Mouse (Mus musculus) heart, embryonic 14.5 days (tissue): Measurements from ENCODE around the gene Cplx2. TPM values are rescaled to one million over a fixed set of nuclear protein-coding genes. Genes with fewer than 3 reads are reported as not detected.

Experiments used
- ATAC-seq: fragments of 200-750 bp; cut with Nextera tagmentation; 2 replicates; pipeline ENCODE4 v1.8.0; 2017; ENCODE audit warnings: low read depth, moderate TSS enrichment; ENCODE audit not compliant: insufficient number of reproducible peaks, insufficient read depth, low FRiP score
- H3K27ac ChIP-seq, 2 experiments: fragments of 200-500 bp in 1 of 2; fragments of 300-500 bp in 1 of 2; sonication (generic) in 1 of 2; replicated peaks in 1 of 2; 2 replicates each; pipeline ENCODE4 v1.5.1; 2012 to 2014; ENCODE audit warnings: low read depth in 2 of 2, low read length in 2 of 2, control low read depth in 1 of 2, mild to moderate bottlenecking in 1 of 2, mixed read lengths in 1 of 2; ENCODE audit not compliant: control insufficient read depth in 1 of 2, insufficient read depth in 1 of 2
- H3K27me3 ChIP-seq: fragments of 300-500 bp; sonication (generic); 2 replicates; pipeline ENCODE4 v1.6.1; 2014; ENCODE audit warnings: mild to moderate bottlenecking, low read length, control low read depth; ENCODE audit not compliant: control insufficient read depth, insufficient read depth
- H3K36me3 ChIP-seq: fragments of 300-500 bp; sonication (generic); 2 replicates; pipeline ENCODE4 v1.6.1; 2014; ENCODE audit warnings: mild to moderate bottlenecking, control low read depth, low read length, mixed read lengths; ENCODE audit not compliant: control insufficient read depth, insufficient read depth
- H3K4me1 ChIP-seq, 2 experiments: fragments of 200-500 bp in 1 of 2; fragments of 300-500 bp in 1 of 2; sonication (generic) in 1 of 2; 2 replicates each; pipeline ENCODE4 v1.6.1; 2012 to 2014; ENCODE audit warnings: low read length in 2 of 2, control low read depth in 1 of 2, mixed read lengths in 1 of 2; ENCODE audit not compliant: control insufficient read depth in 2 of 2, insufficient read depth in 2 of 2
- H3K4me2 ChIP-seq: fragments of 300-500 bp; sonication (generic); 2 replicates; pipeline ENCODE4 v1.6.1; 2014; ENCODE audit warnings: mild to moderate bottlenecking, low read length
- H3K4me3 ChIP-seq, 2 experiments: fragments of 200-500 bp in 1 of 2; fragments of 300-500 bp in 1 of 2; sonication (generic) in 1 of 2; 2 replicates each; pipeline ENCODE4 v1.5.1; 2012 to 2014; ENCODE audit warnings: low read length in 2 of 2, mild to moderate bottlenecking in 2 of 2, control low read depth in 1 of 2, low read depth in 1 of 2, moderate library complexity in 1 of 2; ENCODE audit not compliant: control insufficient read depth in 1 of 2, insufficient read depth in 1 of 2
- H3K9ac ChIP-seq: fragments of 300-500 bp; sonication (generic); 2 replicates; pipeline ENCODE4 v1.6.1; 2014; ENCODE audit warnings: mild to moderate bottlenecking, low read length
- H3K9me3 ChIP-seq: fragments of 300-500 bp; sonication (generic); 2 replicates; pipeline ENCODE4 v1.6.1; 2016; ENCODE audit warnings: low read length, control low read depth; ENCODE audit not compliant: control insufficient read depth
- WGBS: fragments of 180-500 bp; shearing (Covaris S2); extraction: QIAGEN DNeasy Blood & Tissue Kit; methylation state at CpG from one replicate; pipeline ENCODE4 v1.1.7; 2014; 5-methylcytosine and 5-hydroxymethylcytosine counted together
- polyA plus RNA-seq: library from polyadenylated mRNA; unstranded; fragments of >200 nt; fragmentation: Nextera tagmentation; extraction: Ambion mirVana; gene quantifications from 2 replicates; pipeline ENCODE4 v1.2.1, GENCODE M21; 2014

Gene Cplx2
- 3.3 and 3.4 TPM in 2 replicates for polyA plus RNA-seq

- no peak for ATAC-seq
- Histone ChIP-seq H3K4me3 (peak within 1 kb of the TSS in 1 of 2 experiments; percentile 29; a peak in 2 of 4 replicates), H3K9me3 (no peaks in the 10 kb centered on the region), H3K9ac (no peak within 1 kb of the TSS), H3K36me3 (no peaks in the 10 kb centered on the region), H3K27me3 (peaks cover 52% of the 10 kb centered on the region), H3K27ac (no peak within 1 kb of the TSS), H3K4me2 (peak within 1 kb of the TSS; percentile 59), H3K4me1 (peaks cover 0 to 12% of the 10 kb centered on the region in 2 experiments; a peak in 2 of 4 replicates)
- WGBS: 3% methylated on average over 7 of the region's 7 CpGs
These were observed at the start of gene Cplx2 for GRCm38 (mm10) chr13:54371049-54371386. Gene Cplx2 (plus strand): TSS chr13:54371349.

- H3K27ac ChIP-seq: no peak overlapping the region
- H3K4me2 ChIP-seq: no peak overlapping the region
- H3K36me3 ChIP-seq: no peaks in the 10 kb centered on the region
- H3K27me3 ChIP-seq: no peaks in the 10 kb centered on the region
- WGBS: 31% methylated on average over 19 of the region's 19 CpGs
- H3K9ac ChIP-seq: no peak overlapping the region
- no peaks in the 10 kb centered on the region for H3K9me3 ChIP-seq
- peaks cover 0 to 6% of the 10 kb centered on the region in 2 experiments; a peak in 2 of 4 replicates for H3K4me1 ChIP-seq
- H3K4me3 ChIP-seq: no peak overlapping the region
- no peak for ATAC-seq
These were observed 48.5 kb upstream of the Cplx2 start for GRCm38 (mm10) chr13:54322396-54323306.

GRCm38 (mm10) chr13:54323307-54324165, 47.6 kb upstream of the Cplx2 start:
- no peak overlapping the region for H3K4me3 ChIP-seq

GRCm38 (mm10) chr13:54324178-54324577, 47.0 kb upstream of the Cplx2 start:
- no peaks in the 10 kb centered on the region for H3K9me3 ChIP-seq
- H3K4me2 ChIP-seq: no peak overlapping the region
- WGBS: 81% methylated on average over 2 of the region's 2 CpGs
- no peak for ATAC-seq
- no peak overlapping the region for H3K4me3 ChIP-seq
- H3K4me1 ChIP-seq: peaks cover 0 to 2% of the 10 kb centered on the region in 2 experiments; a peak in 2 of 4 replicates
- no peaks in the 10 kb centered on the region for H3K27me3 ChIP-seq
- H3K36me3 ChIP-seq: no peaks in the 10 kb centered on the region
- H3K9ac ChIP-seq: no peak overlapping the region
- no peak overlapping the region for H3K27ac ChIP-seq

More at GRCm38 (mm10) chr13:54323307-54324165, 47.6 kb upstream of the Cplx2 start:
- 55% methylated on average over 13 of the region's 13 CpGs for WGBS
- ATAC-seq: no peak
- Histone ChIP-seq H3K27me3 (no peaks in the 10 kb centered on the region), H3K27ac (no peak overlapping the region), H3K36me3 (no peaks in the 10 kb centered on the region), H3K9ac (no peak overlapping the region), H3K4me1 (peaks cover 0 to 4% of the 10 kb centered on the region in 2 experiments; a peak in 2 of 4 replicates), H3K9me3 (no peaks in the 10 kb centered on the region), H3K4me2 (no peak overlapping the region)

- Histone ChIP-seq H3K9ac (no peak overlapping the region), H3K4me1 (peaks cover 0 to 2% of the 10 kb centered on the region in 2 experiments; a peak in 1 of 4 replicates), H3K27me3 (no peaks in the 10 kb centered on the region), H3K27ac (no peak overlapping the region), H3K4me3 (no peak overlapping the region), H3K9me3 (no peaks in the 10 kb centered on the region), H3K36me3 (no peaks in the 10 kb centered on the region), H3K4me2 (no peak overlapping the region)
- no peak for ATAC-seq
- WGBS: 64% methylated on average over 7 of the region's 7 CpGs
These were observed 45.3 kb upstream of the Cplx2 start for GRCm38 (mm10) chr13:54325814-54326213.

GRCm38 (mm10) chr13:54326686-54327447, 44.3 kb upstream of the Cplx2 start:
- WGBS: 75% methylated on average over 6 of the region's 6 CpGs
- no peak overlapping the region for H3K4me2 ChIP-seq
- H3K27me3 ChIP-seq: no peaks in the 10 kb centered on the region
- no peaks in the 10 kb centered on the region for H3K9me3 ChIP-seq
- H3K27ac ChIP-seq: no peak overlapping the region
- peaks cover 6 to 11% of the 10 kb centered on the region in 2 experiments for H3K4me1 ChIP-seq
- H3K4me3 ChIP-seq: no peak overlapping the region
- no peak for ATAC-seq
- no peaks in the 10 kb centered on the region for H3K36me3 ChIP-seq
- no peak overlapping the region for H3K9ac ChIP-seq

- Histone ChIP-seq H3K4me2 (no peak overlapping the region), H3K36me3 (no peaks in the 10 kb centered on the region), H3K27me3 (no peaks in the 10 kb centered on the region), H3K9me3 (no peaks in the 10 kb centered on the region), H3K4me3 (no peak overlapping the region), H3K9ac (no peak overlapping the region), H3K27ac (no peak overlapping the region), H3K4me1 (peaks cover 6 to 13% of the 10 kb centered on the region in 2 experiments)
- WGBS: 95% methylated on average over 1 of the region's 1 CpGs
- ATAC-seq: no peak
These were observed 43.1 kb upstream of the Cplx2 start for GRCm38 (mm10) chr13:54328029-54328428.
